Mouse (Mus musculus) midbrain, embryonic 14.5 days (tissue): ENCODE data around the gene Gcnt4. TPM values are rescaled to one million over a fixed set of nuclear protein-coding genes. Genes with fewer than 3 reads are reported as not detected.

ENCODE experiments used
- ATAC-seq: fragments of 200-750 bp; cut with Nextera tagmentation; 2 replicates; pipeline ENCODE4 v1.8.0; 2017; ENCODE audit warnings: moderate number of reproducible peaks, moderate library complexity; ENCODE audit not compliant: low FRiP score, low TSS enrichment
- DNase-seq: peaks from one replicate; pipeline ENCODE4 v3.0.0-alpha.2; 2015
- H3K27ac ChIP-seq: fragments of 300-500 bp; sonication (generic); replicated peaks from 2 replicates; pipeline ENCODE4 v1.5.1; 2014; ENCODE audit warnings: mild to moderate bottlenecking, low read depth, low read length, moderate library complexity
- H3K27me3 ChIP-seq: fragments of 300-500 bp; sonication (generic); 2 replicates; pipeline ENCODE4 v1.6.1; 2014; ENCODE audit warnings: low read length, control low read depth, mixed read lengths; ENCODE audit not compliant: control insufficient read depth, insufficient read depth
- H3K36me3 ChIP-seq: fragments of 300-500 bp; sonication (generic); 2 replicates; pipeline ENCODE4 v1.6.1; 2014; ENCODE audit warnings: low read length, control low read depth; ENCODE audit not compliant: control insufficient read depth, insufficient read depth
- H3K4me1 ChIP-seq: fragments of 300-500 bp; sonication (generic); 2 replicates; pipeline ENCODE4 v1.6.1; 2014; ENCODE audit warnings: mild to moderate bottlenecking, antibody characterized with exemption, low read length, control low read depth; ENCODE audit not compliant: control insufficient read depth, insufficient read depth
- H3K4me2 ChIP-seq: fragments of 300-500 bp; sonication (generic); 2 replicates; pipeline ENCODE4 v1.6.1; 2014; ENCODE audit warnings: mild to moderate bottlenecking, low read length, moderate library complexity
- H3K4me3 ChIP-seq: fragments of 300-500 bp; sonication (generic); replicated peaks from 2 replicates; pipeline ENCODE4 v1.5.1; 2014; ENCODE audit warnings: low read depth, low read length
- H3K9ac ChIP-seq: fragments of 300-500 bp; sonication (generic); replicated peaks from 2 replicates; pipeline ENCODE4 v1.6.1; 2014; ENCODE audit warnings: mild to moderate bottlenecking, low read length, moderate library complexity
- H3K9me3 ChIP-seq: fragments of 300-500 bp; sonication (generic); 2 replicates; pipeline ENCODE4 v1.6.1; 2016; ENCODE audit warnings: low read length, control low read depth, mixed read lengths; ENCODE audit not compliant: control insufficient read depth
- WGBS: fragments of 180-500 bp; shearing (Covaris S2); extraction: QIAGEN DNeasy Blood & Tissue Kit; methylation state at CpG from one replicate; pipeline ENCODE4 v1.1.7; 2014; 5-methylcytosine and 5-hydroxymethylcytosine counted together
- polyA plus RNA-seq: library from polyadenylated mRNA; unstranded; fragments of >200 nt; fragmentation: Nextera tagmentation; extraction: Ambion mirVana; gene quantifications from 2 replicates; pipeline ENCODE4 v1.2.1, GENCODE M21; 2014

The Gcnt4 gene
- polyA plus RNA-seq, 1 experiment from 2014 or later, result 0.14 TPM

DNA sequence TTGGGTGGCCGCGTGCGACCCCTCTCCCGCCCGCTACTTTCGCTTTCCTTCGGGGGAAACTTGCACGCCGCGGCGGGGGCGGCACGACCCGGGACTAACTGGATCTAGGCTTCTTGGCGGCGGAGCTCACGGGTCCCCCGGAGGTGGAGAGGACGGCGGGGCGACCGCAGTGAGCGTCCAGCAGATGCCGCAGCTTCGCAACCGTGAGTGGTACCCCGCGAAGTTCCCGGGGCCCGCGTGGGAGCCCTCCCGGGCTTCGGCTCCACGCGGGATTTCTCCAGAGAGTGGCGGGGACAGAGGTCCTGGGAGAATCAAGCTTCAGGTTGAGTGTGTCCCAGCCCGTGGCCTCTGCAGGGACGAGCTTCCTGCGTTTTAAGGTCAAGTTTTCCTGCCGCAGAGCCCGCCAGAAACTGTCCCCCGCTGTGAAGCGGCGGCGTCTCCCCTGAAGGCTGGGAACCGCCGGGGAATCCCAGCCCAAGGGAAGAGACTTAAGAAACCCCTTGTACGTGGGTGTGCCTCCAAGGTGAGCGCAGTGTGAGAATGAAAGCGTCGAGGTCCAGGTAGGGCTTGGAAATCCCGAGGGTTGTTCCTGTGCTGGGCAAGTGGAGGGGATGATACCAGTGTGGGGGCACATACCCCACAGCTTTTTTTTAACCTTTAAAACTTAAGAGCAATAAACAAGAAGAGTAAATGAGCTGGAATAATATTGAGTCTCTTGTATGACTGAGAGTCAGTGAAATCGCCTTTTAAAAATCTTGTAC, 676 bp downstream of the Gcnt4 start:
- Histone ChIP-seq H3K4me2 (peak overlapping the region; percentile 100), H3K36me3 (no peaks in the 10 kb centered on the region), H3K9ac (peak overlapping the region; percentile 49), H3K4me1 (peaks cover 3% of the 10 kb centered on the region; the same call in 1 of the 2 replicates), H3K27ac (no peak overlapping the region), H3K27me3 (peaks cover 36% of the 10 kb centered on the region), H3K9me3 (no peaks in the 10 kb centered on the region), H3K4me3 (peak overlapping the region; percentile 61)
- WGBS, result 1% methylated on average over 53 of the region's 53 CpGs
- ATAC-seq, result peak; percentile 53; the same call in 1 of the 2 replicates
- DNase-seq, result peak; percentile 62

DNA sequence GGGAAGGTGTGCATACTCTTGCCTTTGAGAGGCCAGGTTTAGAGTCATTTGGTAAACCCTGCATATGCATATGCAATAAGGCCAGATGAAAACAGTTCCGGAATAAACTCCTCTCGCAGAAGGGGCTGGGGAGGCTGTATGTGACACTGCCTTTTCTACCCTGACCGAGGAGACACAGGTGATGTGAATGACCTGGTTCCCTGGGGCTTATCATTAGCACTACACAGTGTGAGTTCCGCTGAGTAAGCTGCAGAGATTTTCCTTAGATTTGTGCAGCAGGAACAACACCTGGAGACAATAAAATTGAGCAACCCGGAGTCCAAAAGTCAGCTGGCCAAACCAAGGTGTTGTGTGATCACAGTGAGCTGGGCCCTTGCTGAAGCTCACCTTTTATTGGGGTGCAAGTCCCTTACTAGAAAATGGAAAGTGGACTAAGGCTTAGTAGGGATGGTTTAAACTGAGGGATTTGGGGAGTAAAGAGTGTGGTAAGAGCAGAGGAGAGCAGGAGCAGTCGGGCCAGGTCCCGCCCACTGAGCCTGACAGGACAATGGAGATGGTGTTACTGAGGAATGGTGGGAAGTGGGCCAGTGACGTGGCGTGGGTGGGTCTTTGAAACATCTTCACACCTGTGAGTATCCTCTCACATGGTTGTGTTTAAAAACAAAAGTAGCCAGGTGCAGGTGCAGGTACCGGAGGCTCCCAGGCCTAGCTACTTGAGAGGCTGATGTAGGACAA, 1.7 kb downstream of the Gcnt4 start:
- H3K4me2 ChIP-seq, result no peak overlapping the region
- no peak overlapping the region for H3K27ac ChIP-seq
- WGBS, result 40% methylated on average over 10 of the region's 10 CpGs

DNA sequence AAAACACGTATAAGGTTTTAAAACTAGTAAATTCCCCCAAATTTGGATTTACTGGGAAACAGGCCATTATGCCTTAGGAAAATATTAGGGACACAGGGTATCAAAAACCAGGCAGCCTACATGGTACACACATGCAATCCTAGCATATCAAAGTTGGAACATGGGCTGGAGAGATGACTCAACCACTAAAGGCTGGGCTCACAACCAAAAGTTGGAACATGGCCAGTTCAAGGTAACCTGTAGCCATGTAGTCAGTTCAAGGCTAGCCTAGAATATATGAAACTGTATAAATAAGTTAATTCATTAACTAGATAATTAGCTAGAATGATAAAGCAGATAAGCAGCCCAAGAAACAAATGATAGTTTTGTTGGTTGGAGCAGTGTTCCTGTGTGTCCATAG, 3.3 kb downstream of the Gcnt4 start:
- H3K27me3 ChIP-seq, result peaks cover 36% of the 10 kb centered on the region
- no peak overlapping the region for H3K27ac ChIP-seq
- no peaks in the 10 kb centered on the region for H3K9me3 ChIP-seq
- ATAC-seq (no peak), DNase-seq (no peak)
- peaks cover 3% of the 10 kb centered on the region; the same call in 1 of the 2 replicates for H3K4me1 ChIP-seq
- no peaks in the 10 kb centered on the region for H3K36me3 ChIP-seq
- 92% methylated on average over 1 of the region's 1 CpGs for WGBS
- H3K4me3 ChIP-seq, result no peak overlapping the region
- H3K9ac ChIP-seq, result no peak overlapping the region
- H3K4me2 ChIP-seq, result no peak overlapping the region

More for the DNA sequence above, 1.7 kb downstream of the Gcnt4 start:
- H3K36me3 ChIP-seq, result no peaks in the 10 kb centered on the region
- H3K9me3 ChIP-seq, result no peaks in the 10 kb centered on the region
- DNase-seq (no peak), ATAC-seq (no peak)
- no peak overlapping the region for H3K4me3 ChIP-seq
- no peak overlapping the region for H3K9ac ChIP-seq
- H3K4me1 ChIP-seq, result peaks cover 3% of the 10 kb centered on the region; the same call in 1 of the 2 replicates
- H3K27me3 ChIP-seq, result peaks cover 36% of the 10 kb centered on the region

GRCm38 (mm10) chr13:96928432-96929039, 4.0 kb downstream of the Gcnt4 start:
- Histone ChIP-seq H3K27ac (no peak overlapping the region), H3K9ac (no peak overlapping the region), H3K27me3 (peaks cover 36% of the 10 kb centered on the region), H3K4me2 (no peak overlapping the region), H3K4me1 (peaks cover 3% of the 10 kb centered on the region; the same call in 1 of the 2 replicates), H3K36me3 (no peaks in the 10 kb centered on the region), H3K4me3 (no peak overlapping the region), H3K9me3 (no peaks in the 10 kb centered on the region)
- no peak for ATAC-seq
- WGBS, result 8% methylated on average over 8 of the region's 8 CpGs
- DNase-seq, result no peak

DNA sequence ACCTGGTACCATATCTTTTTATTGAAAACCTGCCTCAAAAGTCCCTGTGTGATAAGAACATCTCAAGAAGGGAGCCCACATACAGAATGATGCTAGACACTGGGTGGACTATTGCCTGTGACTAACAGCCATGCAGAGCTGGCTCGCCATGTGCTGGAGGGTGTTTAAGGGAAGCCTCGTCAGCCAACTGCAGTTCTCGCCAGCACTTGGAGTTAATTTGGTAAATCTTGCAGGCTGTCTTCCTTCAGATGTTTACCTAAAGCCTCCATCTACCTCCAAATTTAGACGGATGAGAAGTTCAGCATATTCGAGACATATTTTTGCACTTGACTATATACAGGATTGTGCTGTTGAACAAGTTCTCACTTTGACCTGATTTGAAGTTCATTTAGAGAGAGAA, 8.3 kb downstream of the Gcnt4 start:
- no peak for ATAC-seq
- Histone ChIP-seq H3K4me1 (no peaks in the 10 kb centered on the region), H3K27me3 (no peaks in the 10 kb centered on the region), H3K36me3 (no peaks in the 10 kb centered on the region), H3K27ac (no peak overlapping the region), H3K9me3 (no peaks in the 10 kb centered on the region), H3K9ac (no peak overlapping the region), H3K4me3 (no peak overlapping the region), H3K4me2 (no peak overlapping the region)
- WGBS, result 93% methylated on average over 5 of the region's 5 CpGs
- DNase-seq, result no peak

DNA sequence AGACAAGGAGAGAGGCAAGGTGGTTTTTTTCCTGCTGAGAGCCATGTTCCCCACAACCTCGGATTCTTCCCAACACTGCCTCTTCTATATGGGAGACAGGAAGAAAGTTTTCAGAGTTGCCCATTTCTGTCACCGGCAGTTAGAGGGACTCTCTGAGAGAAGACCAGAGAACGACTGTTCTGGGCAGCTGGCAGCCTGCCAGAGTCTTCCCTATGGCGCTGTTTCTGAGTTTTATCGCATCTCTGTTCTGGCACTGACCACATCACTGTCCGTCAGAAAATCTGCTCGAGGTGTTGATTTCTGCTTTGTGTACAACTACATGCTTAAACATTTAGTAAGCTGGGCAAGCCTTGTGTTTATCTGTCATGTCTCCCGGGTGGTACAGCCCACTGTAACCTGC, 8.9 kb downstream of the Gcnt4 start:
- H3K9ac ChIP-seq, result no peak overlapping the region
- H3K27ac ChIP-seq, result no peak overlapping the region
- no peak overlapping the region for H3K4me2 ChIP-seq
- no peaks in the 10 kb centered on the region for H3K9me3 ChIP-seq
- H3K4me1 ChIP-seq, result no peaks in the 10 kb centered on the region
- ATAC-seq (no peak), DNase-seq (peak; percentile 36)
- 73% methylated on average over 8 of the region's 8 CpGs for WGBS
- H3K36me3 ChIP-seq, result no peaks in the 10 kb centered on the region
- no peaks in the 10 kb centered on the region for H3K27me3 ChIP-seq
- no peak overlapping the region for H3K4me3 ChIP-seq

DNA sequence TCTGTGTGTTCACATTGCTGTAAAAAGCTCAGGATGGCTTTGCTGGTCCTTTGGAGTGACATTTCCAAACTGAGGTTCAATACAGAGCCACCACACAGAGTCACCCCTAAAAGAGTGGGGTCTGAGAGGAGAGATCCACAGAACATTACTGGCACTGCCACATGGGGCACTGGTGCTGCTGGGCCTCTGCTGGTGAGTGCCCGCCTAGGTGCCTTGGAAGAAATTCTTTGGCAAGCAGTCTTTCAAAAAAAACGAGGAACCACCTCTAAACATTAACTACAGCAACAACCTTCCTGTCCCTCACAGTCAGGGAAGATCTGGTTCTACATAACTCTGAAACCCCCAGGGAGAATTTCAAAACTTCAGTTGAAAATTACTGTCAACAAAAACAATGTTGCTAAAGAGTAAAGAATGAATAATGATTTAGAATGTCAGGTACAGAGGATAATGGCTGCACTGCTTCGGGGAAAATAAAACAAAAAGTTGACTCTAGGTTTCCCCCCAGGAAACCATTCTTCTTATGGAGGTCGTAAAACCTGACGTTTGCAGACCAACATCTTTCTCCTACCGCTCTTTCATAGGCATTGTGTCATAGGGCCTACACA, 11.8 kb downstream of the Gcnt4 start:
- Histone ChIP-seq H3K27ac (no peak overlapping the region), H3K4me1 (no peaks in the 10 kb centered on the region), H3K4me3 (no peak overlapping the region), H3K4me2 (no peak overlapping the region), H3K9ac (no peak overlapping the region), H3K9me3 (no peaks in the 10 kb centered on the region), H3K27me3 (no peaks in the 10 kb centered on the region), H3K36me3 (no peaks in the 10 kb centered on the region)
- WGBS, result 74% methylated on average over 6 of the region's 6 CpGs
- ATAC-seq, result no peak
- DNase-seq, result no peak

DNA sequence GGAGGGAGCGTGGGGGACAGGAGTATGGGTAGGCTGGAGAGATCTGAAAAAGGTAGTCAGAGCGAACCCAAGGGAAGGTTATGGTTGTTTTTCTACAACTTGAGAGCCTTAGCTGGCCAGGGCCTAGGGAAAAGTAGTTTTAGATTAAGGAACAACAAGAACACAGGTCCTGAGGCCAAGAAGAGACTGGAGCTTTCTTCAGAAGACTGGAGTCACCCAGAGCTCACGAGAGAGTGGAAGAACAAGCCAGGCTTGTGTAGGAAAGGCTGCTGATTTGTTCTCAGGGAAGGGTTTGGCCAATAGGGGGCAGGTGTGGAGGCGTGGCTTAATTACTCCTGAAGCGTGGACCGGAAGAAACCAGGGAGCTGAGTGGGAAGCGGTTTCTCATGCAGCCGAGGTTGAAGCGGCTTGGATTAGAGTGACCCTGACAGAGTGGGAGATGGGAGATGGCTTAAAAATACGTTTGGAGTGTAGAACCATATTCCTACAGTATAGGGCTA, 12.6 kb downstream of the Gcnt4 start:
- H3K4me2 ChIP-seq, result no peak overlapping the region
- no peak for DNase-seq
- H3K4me1 ChIP-seq, result no peaks in the 10 kb centered on the region
- no peaks in the 10 kb centered on the region for H3K9me3 ChIP-seq
- ATAC-seq, result no peak
- H3K4me3 ChIP-seq, result no peak overlapping the region
- WGBS, result 76% methylated on average over 10 of the region's 10 CpGs
- no peaks in the 10 kb centered on the region for H3K27me3 ChIP-seq
- no peak overlapping the region for H3K27ac ChIP-seq
- no peaks in the 10 kb centered on the region for H3K36me3 ChIP-seq
- no peak overlapping the region for H3K9ac ChIP-seq
